Comparison of ENCODE assay signal across 8 mouse cellular contexts in the genomic region with DNA sequence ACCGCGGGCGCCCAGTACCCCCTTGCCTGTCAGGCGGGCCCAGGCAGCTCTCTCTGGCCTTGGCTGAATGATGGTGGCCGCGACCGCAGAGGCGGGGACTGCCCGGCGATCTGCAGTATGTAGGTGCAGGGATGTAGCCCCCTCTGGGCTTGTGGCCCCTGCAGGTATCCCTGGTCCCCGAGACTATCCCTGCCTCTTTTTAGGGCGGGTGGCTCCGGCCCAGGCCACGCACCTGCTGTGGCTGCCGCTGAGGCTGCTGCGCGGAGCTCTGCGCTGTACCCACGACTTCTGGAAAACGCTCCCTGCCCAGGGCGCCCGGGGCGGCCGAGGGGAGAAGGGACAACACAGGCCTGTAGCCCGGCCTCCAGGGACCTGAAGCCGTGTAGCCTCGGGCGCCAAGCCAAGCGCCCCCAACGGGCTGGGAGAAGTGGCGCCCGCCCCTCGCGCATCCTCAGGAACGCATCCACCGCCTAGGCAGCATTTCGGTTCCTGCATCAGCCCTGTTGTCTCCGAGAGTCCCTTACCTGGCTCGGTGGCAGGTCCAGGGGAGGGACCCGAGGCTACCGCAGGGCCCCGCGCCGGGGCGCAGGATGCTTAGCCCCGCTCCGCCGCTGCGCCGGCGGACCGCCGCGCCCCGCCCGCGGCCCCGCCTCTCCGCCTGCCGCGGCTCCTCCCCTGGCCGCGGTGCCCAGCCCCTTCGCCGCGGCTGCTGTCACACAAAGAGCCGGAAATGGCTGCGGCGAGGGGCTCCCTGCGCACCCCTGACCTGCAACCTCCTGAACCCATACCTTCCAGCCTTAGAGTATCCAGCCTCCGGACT. TPM values are rescaled to one million over a fixed set of nuclear protein-coding genes. Genes with fewer than 3 reads are reported as not detected.
DNase-seq lines count a peak whose midpoint lies in the region; ATAC-seq and TF ChIP-seq lines count a peak whose summit lies in the region.

No protein-coding gene starts in this region.

- WGBS in forebrain, embryonic 15.5 days, result under 1% methylated on average over 71 of the region's 71 CpGs
- WGBS in hindbrain, postnatal 0 days, result under 1% methylated on average over 56 of the region's 71 CpGs
- under 1% methylated on average over 66 of the region's 71 CpGs for WGBS in midbrain, embryonic 10.5 days

- no peaks in the 10 kb centered on the region for H3K27me3 ChIP-seq in forebrain, embryonic 15.5 days
- H3K27me3 ChIP-seq in hindbrain, postnatal 0 days (ENCODE audit: insufficient read depth, low read length), result no peaks in the 10 kb centered on the region
- H3K27me3 ChIP-seq in midbrain, embryonic 10.5 days (ENCODE audit: low read depth, poor library complexity, severe bottlenecking), result peaks cover 19% of the 10 kb centered on the region

- peak overlapping the region; percentile 82 for H3K4me3 ChIP-seq in forebrain, embryonic 15.5 days
- peak overlapping the region; percentile 89 for H3K4me3 ChIP-seq in hindbrain, postnatal 0 days (ENCODE audit: low read length)
- H3K4me3 ChIP-seq in midbrain, embryonic 10.5 days, result peak overlapping the region; percentile 87

- H3K36me3 ChIP-seq in forebrain, embryonic 15.5 days, result no peaks in the 10 kb centered on the region
- no peaks in the 10 kb centered on the region for H3K36me3 ChIP-seq in hindbrain, postnatal 0 days (ENCODE audit: insufficient read depth, low read length)
- H3K36me3 ChIP-seq in midbrain, embryonic 10.5 days, result 0 out of 2 replicates have a peak, but pooled peaks cover 3% of the 10 kb centered on the region

- intact Hi-C loops in left cerebral cortex, postnatal 4 days (cut with DNase I), result no loop called here

- H3K27ac ChIP-seq in forebrain, embryonic 15.5 days (replicated peaks), result peak overlapping the region; percentile 90
- peak overlapping the region; percentile 92 for H3K27ac ChIP-seq in hindbrain, postnatal 0 days
- peak overlapping the region; percentile 89 for H3K27ac ChIP-seq in midbrain, embryonic 10.5 days (replicated peaks)

- H3K4me1 ChIP-seq in forebrain, embryonic 15.5 days, result peaks cover 35% of the 10 kb centered on the region
- H3K4me1 ChIP-seq in hindbrain, postnatal 0 days (ENCODE audit: insufficient read depth, low read length), result peaks cover 15% of the 10 kb centered on the region
- H3K4me1 ChIP-seq in midbrain, embryonic 10.5 days, result peaks cover 37% of the 10 kb centered on the region

- H3K9ac ChIP-seq in forebrain, embryonic 15.5 days (replicated peaks), result peak overlapping the region; percentile 95
- H3K9ac ChIP-seq in hindbrain, postnatal 0 days (replicated peaks; ENCODE audit: low read length), result peak overlapping the region; percentile 94

- ATAC-seq in forebrain, embryonic 15.5 days (replicated peaks), result peak; percentile 90
- ATAC-seq in hindbrain, postnatal 0 days, result peak; percentile 80

- peak; percentile 73 to 88 for DNase-seq in adrenal gland, adult (ENCODE audit: inconsistent age in 2 of 2, low spot score in 1 of 2)
- no peak for DNase-seq in adrenal gland, postnatal 4 days (ENCODE audit: low spot score in 2 of 2)
- peak; percentile 83 for DNase-seq in cerebellum, adult 11-12 months
- DNase-seq in hindbrain, postnatal 0 days (ENCODE audit: low spot score), result peak; percentile 87
- DNase-seq in left cerebral cortex, postnatal 4 days, result peak; percentile 59
- DNase-seq in midbrain, embryonic 10.5 days (ENCODE audit: low spot score), result peak; percentile 71
- peak; percentile 64 to 75 for DNase-seq in spleen, postnatal 10 days (ENCODE audit: low spot score in 2 of 2)

- peak overlapping the region; percentile 78 for H3K4me2 ChIP-seq in forebrain, embryonic 15.5 days (replicated peaks)
- peak overlapping the region; percentile 83 for H3K4me2 ChIP-seq in hindbrain, postnatal 0 days (ENCODE audit: low read depth, low read length)

- H3K9me3 ChIP-seq in forebrain, embryonic 15.5 days, result no peaks in the 10 kb centered on the region
- no peaks in the 10 kb centered on the region for H3K9me3 ChIP-seq in hindbrain, postnatal 0 days (ENCODE audit: low read length)
- H3K9me3 ChIP-seq in midbrain, embryonic 10.5 days (replicated peaks), result no peaks in the 10 kb centered on the region

- TF ChIP-seq CTCF in hindbrain, postnatal 0 days (IDR thresholded peaks at IDR 0.05; ENCODE audit: low read depth), result no peak; the same call in 1 of the 2 replicates

RNA-seq across cellular contexts. Expression of a gene that starts 0.7 kb away (rescaled TPM):
- total RNA-seq in adrenal gland, postnatal 4 days (2021), result 10 to 100 TPM; 55.8 to 56.7 TPM
- polyA plus RNA-seq in forebrain, embryonic 15.5 days (2015; fragmentation: Nextera tagmentation; extraction: Ambion mirVana), result 74.8 and 80.7 TPM in 2 replicates
- 136 and 162 TPM in 2 replicates for total RNA-seq in hindbrain, postnatal 0 days (2014; rRNA removed)
- polyA plus RNA-seq in hindbrain, postnatal 0 days (2015; fragmentation: Nextera tagmentation; extraction: Ambion mirVana), result 72.4 and 79.1 TPM in 2 replicates
- 100 to 1,000 TPM; 212 to 214 TPM for total RNA-seq in left cerebral cortex, postnatal 4 days (2021)
- polyA plus RNA-seq in midbrain, embryonic 10.5 days (2016; fragmentation: Nextera tagmentation; extraction: Ambion mirVana), result 20.4 and 27.9 TPM in 2 replicates

Comparison
In these comparisons a context has a peak if more than half of its experiments do, and no peak if none do; other contexts are left out.
1. DNase-seq: peak in adrenal gland, adult (2 of 2), cerebellum, adult 11-12 months (single experiment), hindbrain, postnatal 0 days (single experiment), left cerebral cortex, postnatal 4 days (single experiment), midbrain, embryonic 10.5 days (single experiment) and spleen, postnatal 10 days (2 of 2); none in adrenal gland, postnatal 4 days (0 of 2).
2. Peak in every context shown above with its lines, with median percentiles within 50 percentile points of each other: H3K27ac ChIP-seq and H3K4me3 ChIP-seq.